Mouse (Mus musculus): ENCODE measurements around the gene Esrrg. TPM values are rescaled to one million over a fixed set of nuclear protein-coding genes. Genes with fewer than 3 reads are reported as not detected.

Esrrg gene
- total and polyA plus RNA-seq, 3 experiments, result 0.01 TPM; not detected in 2

- no peak for DNase-seq (ENCODE audit: low read depth, low spot score)
- Histone ChIP-seq H3K9ac (ENCODE audit: control insufficient read depth, low read depth, low read length, poor library complexity, severe bottlenecking) (no peak overlapping the region), H3K9me3 (replicated peaks; ENCODE audit: insufficient read depth, low read length) (no peaks in the 10 kb centered on the region), H3K36me3 (ENCODE audit: control insufficient read depth in 1 of 2, insufficient read depth in 2 of 2, low read length in 2 of 2) (no peaks in the 10 kb centered on the region), H3K4me3 (ENCODE audit: control insufficient read depth in 1 of 2, insufficient read depth in 1 of 2, low read depth in 2 of 2, low read length in 2 of 2) (no peak overlapping the region), H3K79me2 (ENCODE audit: control insufficient read depth, insufficient read depth, low read length, poor library complexity) (no peaks in the 10 kb centered on the region), H3K4me1 (ENCODE audit: control insufficient read depth in 1 of 2, insufficient read depth in 2 of 2, low read length in 2 of 2) (no peaks in the 10 kb centered on the region), H3K27me3 (ENCODE audit: control insufficient read depth in 1 of 2, insufficient read depth in 2 of 2, low read length in 2 of 2) (no peaks in the 10 kb centered on the region), H3K27ac (ENCODE audit: control insufficient read depth, low read depth, low read length) (no peak overlapping the region)
- TF ChIP-seq ZKSCAN1 (IDR thresholded peaks at IDR 0.05; ENCODE audit: low read depth, low read length) (no peak), ZMIZ1 (IDR thresholded peaks at IDR 0.05; ENCODE audit: low read depth, low read length) (no peak), MAFK (IDR thresholded peaks at IDR 0.05; ENCODE audit: borderline replicate concordance, low read depth, low read length) (no peak), JUND (IDR thresholded peaks at IDR 0.05; ENCODE audit: low read depth, low read length) (no peak), KAT2A (conservative IDR thresholded peaks at IDR 0.05; ENCODE audit: low read depth, low read length) (no peak), USF2 (IDR thresholded peaks at IDR 0.05; ENCODE audit: borderline replicate concordance in 1 of 2, insufficient read depth in 1 of 2, low read depth in 1 of 2, low read length in 2 of 2) (no peak), TCF12 (IDR thresholded peaks at IDR 0.05; ENCODE audit: low read depth, low read length) (no peak), CHD2 (IDR thresholded peaks at IDR 0.05; ENCODE audit: low read length) (no peak), E2F4 (IDR thresholded peaks at IDR 0.05; ENCODE audit: borderline replicate concordance, low read depth, low read length) (no peak), POLR2A (IDR thresholded peaks at IDR 0.05; ENCODE audit: control insufficient read depth in 1 of 2, insufficient read depth in 1 of 2, low read depth in 1 of 2, low read length in 2 of 2, poor library complexity in 1 of 2) (no peak), UBTF (IDR thresholded peaks at IDR 0.05; ENCODE audit: borderline replicate concordance, insufficient read depth, low read depth, low read length) (no peak), TAL1 (IDR thresholded peaks at IDR 0.05; ENCODE audit: low read length) (no peak)
Observed at GRCm38 (mm10) chr1:188047148-188047547, 438.6 kb downstream of the Esrrg start.

GRCm38 (mm10) chr1:188055888-188056287 lies 447.3 kb downstream of the Esrrg start:
- H3K4me3 ChIP-seq (ENCODE audit: control insufficient read depth in 1 of 2, insufficient read depth in 1 of 2, low read depth in 2 of 2, low read length in 2 of 2), result peak overlapping the region; percentile 58 to 91
- peak; percentile 45 for DNase-seq (ENCODE audit: low read depth, low spot score)
- H3K27me3 ChIP-seq (ENCODE audit: control insufficient read depth in 1 of 2, insufficient read depth in 2 of 2, low read length in 2 of 2), result no peaks in the 10 kb centered on the region
- TF ChIP-seq ELF1 (IDR thresholded peaks at IDR 0.05; ENCODE audit: low read depth, low read length) (no peak), SMC3 (IDR thresholded peaks at IDR 0.05; ENCODE audit: low read depth, low read length) (no peak), MXI1 (IDR thresholded peaks at IDR 0.05; ENCODE audit: low read depth, low read length) (peak; percentile 75), ETS1 (IDR thresholded peaks at IDR 0.05; ENCODE audit: low read depth, low read length) (peak; percentile 27; the same call in 1 of the 2 replicates)
- H3K27ac ChIP-seq (ENCODE audit: control insufficient read depth, low read depth, low read length), result no peak overlapping the region
- H3K9ac ChIP-seq (ENCODE audit: control insufficient read depth, low read depth, low read length, poor library complexity, severe bottlenecking), result peak overlapping the region; percentile 24
- no peaks in the 10 kb centered on the region for H3K9me3 ChIP-seq (replicated peaks; ENCODE audit: insufficient read depth, low read length)
- no peaks in the 10 kb centered on the region for H3K79me2 ChIP-seq (ENCODE audit: control insufficient read depth, insufficient read depth, low read length, poor library complexity)
- no peaks in the 10 kb centered on the region; a peak in 1 of 4 replicates for H3K4me1 ChIP-seq (ENCODE audit: control insufficient read depth in 1 of 2, insufficient read depth in 2 of 2, low read length in 2 of 2)
- H3K36me3 ChIP-seq (ENCODE audit: control insufficient read depth in 1 of 2, insufficient read depth in 2 of 2, low read length in 2 of 2), result peaks cover 0 to 3% of the 10 kb centered on the region in 2 experiments; a peak in 1 of 4 replicates
